Mouse (Mus musculus): ENCODE results near the gene Hist2h2be. TPM values are rescaled to one million over a fixed set of nuclear protein-coding genes. Genes with fewer than 3 reads are reported as not detected.

Hist2h2be gene
- total and polyA plus RNA-seq, 3 experiments: 2.3 to 3.8 (median 2.9) TPM

DNA sequence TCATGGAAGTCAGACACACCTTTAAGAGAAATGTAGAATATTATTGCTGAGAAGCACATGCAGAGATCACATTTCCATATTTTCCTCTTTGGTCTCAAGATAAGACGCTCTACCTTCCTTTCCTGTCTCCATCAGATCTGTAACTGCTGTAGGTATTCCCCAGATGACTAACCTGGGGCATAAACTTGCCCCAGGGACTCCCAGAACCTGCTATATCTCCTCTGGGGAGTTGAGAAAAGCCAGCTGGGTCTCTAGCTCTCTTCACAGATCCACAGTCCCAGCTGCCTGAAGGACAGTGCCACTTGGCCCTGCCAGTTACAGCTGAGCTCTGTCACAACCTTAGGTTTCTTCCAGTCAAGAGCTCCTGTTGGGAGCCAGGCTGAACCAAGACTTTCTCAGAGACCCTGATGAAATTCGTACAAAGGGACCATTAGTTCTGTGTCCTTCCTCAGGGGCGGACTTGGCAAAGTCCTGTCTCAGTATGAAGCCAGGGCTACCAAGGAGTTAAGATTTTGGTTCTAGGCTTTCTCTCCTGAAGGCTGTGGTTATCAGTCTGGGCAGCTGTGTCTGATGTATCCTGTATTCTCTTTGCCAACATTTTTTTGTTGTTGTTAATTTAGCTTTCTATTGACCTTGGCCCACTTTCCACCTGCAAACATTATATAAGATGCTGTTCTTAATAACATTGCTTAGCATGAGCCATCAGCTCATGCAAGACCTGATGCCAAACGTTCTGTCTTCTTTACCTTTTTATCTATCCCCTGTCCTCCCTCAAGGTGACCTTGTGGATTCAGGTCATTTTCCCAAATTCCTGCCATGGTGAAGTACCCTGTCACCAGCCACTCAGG lies 10.2 kb downstream of the Hist2h2be start (continued):
- TF ChIP-seq JUND (conservative IDR thresholded peaks at IDR 0.05; ENCODE audit: low read depth, low read length) (peak; percentile 41; the same call in 1 of the 2 replicates), SMC3 (IDR thresholded peaks at IDR 0.05; ENCODE audit: low read depth, low read length) (no peak), RCOR1 (conservative IDR thresholded peaks at IDR 0.05; ENCODE audit: low read depth, low read length) (no peak), E2F4 (IDR thresholded peaks at IDR 0.05; ENCODE audit: insufficient replicate concordance, low read depth, low read length) (no peak), BHLHE40 (IDR thresholded peaks at IDR 0.05; ENCODE audit: low read depth, low read length) (no peak), KAT2A (IDR thresholded peaks at IDR 0.05; ENCODE audit: insufficient replicate concordance, low read length) (no peak), CHD2 (IDR thresholded peaks at IDR 0.05; ENCODE audit: low read length) (no peak), HCFC1 (IDR thresholded peaks at IDR 0.05; ENCODE audit: low read depth, low read length) (no peak), MAZ (IDR thresholded peaks at IDR 0.05; ENCODE audit: low read depth, low read length) (no peak), ZKSCAN1 (IDR thresholded peaks at IDR 0.05; ENCODE audit: borderline replicate concordance, low read depth, low read length) (no peak), TCF12 (IDR thresholded peaks at IDR 0.05; ENCODE audit: low read depth, low read length) (peak; percentile 62; the same call in 1 of the 2 replicates), ZMIZ1 (IDR thresholded peaks at IDR 0.05; ENCODE audit: low read depth, low read length) (no peak), MXI1 (IDR thresholded peaks at IDR 0.05; ENCODE audit: low read depth, low read length) (no peak), IRF4 (IDR thresholded peaks at IDR 0.05; ENCODE audit: low read depth, low read length) (peak; percentile 80), RAD21 (IDR thresholded peaks at IDR 0.05; ENCODE audit: low read depth, low read length) (no peak)

DNA sequence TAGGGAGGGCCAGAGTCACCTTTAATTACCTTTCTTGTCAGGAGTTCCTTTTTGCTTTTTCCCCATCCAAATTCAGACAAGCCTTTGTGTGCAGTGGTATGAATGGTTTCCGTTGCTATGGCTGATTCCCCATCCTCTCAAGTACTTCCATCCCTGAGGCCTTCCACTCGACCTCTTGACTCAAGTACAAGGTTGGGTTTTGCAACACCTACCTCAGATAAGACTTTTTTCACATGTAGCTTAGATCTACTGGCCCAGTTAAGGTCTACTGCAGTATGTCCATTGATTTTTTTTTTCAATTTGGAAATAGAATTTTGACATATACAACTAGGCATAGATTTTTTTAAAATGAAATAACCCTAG lies 10.8 kb downstream of the Hist2h2be start:
- no peak for TF ChIP-seq MXI1 (IDR thresholded peaks at IDR 0.05; ENCODE audit: low read depth, low read length)
- no peak for TF ChIP-seq RCOR1 (conservative IDR thresholded peaks at IDR 0.05; ENCODE audit: low read depth, low read length)
- TF ChIP-seq POLR2AphosphoS2 (IDR thresholded peaks at IDR 0.05; ENCODE audit: low read depth, low read length): no peak
- no peak for TF ChIP-seq TCF12 (IDR thresholded peaks at IDR 0.05; ENCODE audit: low read depth, low read length)
- no peak for TF ChIP-seq MYC (IDR thresholded peaks at IDR 0.05; ENCODE audit: low read depth, low read length)
- no peak for TF ChIP-seq KAT2A (IDR thresholded peaks at IDR 0.05; ENCODE audit: insufficient replicate concordance, low read length)
- TF ChIP-seq CTCF (conservative IDR thresholded peaks at IDR 0.05 in 1 of 2, IDR thresholded peaks at IDR 0.05 in 1 of 2; ENCODE audit: low read depth in 2 of 2, low read length in 2 of 2): no peak
- no peak for TF ChIP-seq PAX5 (IDR thresholded peaks at IDR 0.05; ENCODE audit: low read length)
- no peak for TF ChIP-seq JUND (conservative IDR thresholded peaks at IDR 0.05; ENCODE audit: low read depth, low read length)
- no peak for TF ChIP-seq SIN3A (IDR thresholded peaks at IDR 0.05; ENCODE audit: low read length)
- TF ChIP-seq MAFK (IDR thresholded peaks at IDR 0.05; ENCODE audit: insufficient replicate concordance, low read length): no peak

More for the DNA sequence above, 10.8 kb downstream of the Hist2h2be start:
- H3K9ac ChIP-seq (ENCODE audit: insufficient read depth, low read depth): no peak overlapping the region
- peaks cover 18 to 87% of the 10 kb centered on the region in 2 experiments for H3K4me1 ChIP-seq (ENCODE audit: control insufficient read depth in 1 of 2, insufficient read depth in 2 of 2)
- H3K36me3 ChIP-seq (replicated peaks in 1 of 2; ENCODE audit: control insufficient read depth in 1 of 2, insufficient read depth in 1 of 2, low read length in 1 of 2): no peaks in the 10 kb centered on the region
- no peak overlapping the region for H3K27ac ChIP-seq (ENCODE audit: insufficient read depth, low read depth)
- dilution Hi-C loops (cut with MboI; ENCODE audit: extremely low pct_ligation_motif_present, extremely low pct_unique_long_range_greater_than_20kb, low sequenced_read_pairs): no loop called here
- H3K9me3 ChIP-seq (replicated peaks; ENCODE audit: low read length): no peaks in the 10 kb centered on the region
- H3K4me3 ChIP-seq (replicated peaks in 1 of 3; ENCODE audit: low read depth in 2 of 3, low read length in 2 of 3, poor library complexity in 1 of 3): no peak overlapping the region
- H3K4me2 ChIP-seq (ENCODE audit: insufficient read depth, low read depth, poor library complexity, severe bottlenecking): no peak overlapping the region
- H3K79me2 ChIP-seq (replicated peaks; ENCODE audit: control insufficient read depth, extremely low read depth, insufficient read depth, poor library complexity, severe bottlenecking): no peaks in the 10 kb centered on the region
- in situ Hi-C loops (cut with MboI; ENCODE audit: low pct_ligation_motif_present, low pct_unique_long_range_greater_than_20kb, low sequenced_read_pairs): no loop called here
- no peak for DNase-seq (ENCODE audit: extremely low read depth)
- no peaks in the 10 kb centered on the region for H3K27me3 ChIP-seq (replicated peaks)
